Mouse (Mus musculus) cerebellum, adult 18-20 months (tissue): ENCODE results near the gene Trp63.
"Not testable (repeated sequence)": the region's sequence is repeated elsewhere in the genome, so short reads cannot be mapped to it uniquely, and the experiment has no call there.

Experiments
- DNase-seq, 2 experiments: peaks; one replicate each; pipeline ENCODE4 v3.0.0; 2021

Trp63 gene

DNA sequence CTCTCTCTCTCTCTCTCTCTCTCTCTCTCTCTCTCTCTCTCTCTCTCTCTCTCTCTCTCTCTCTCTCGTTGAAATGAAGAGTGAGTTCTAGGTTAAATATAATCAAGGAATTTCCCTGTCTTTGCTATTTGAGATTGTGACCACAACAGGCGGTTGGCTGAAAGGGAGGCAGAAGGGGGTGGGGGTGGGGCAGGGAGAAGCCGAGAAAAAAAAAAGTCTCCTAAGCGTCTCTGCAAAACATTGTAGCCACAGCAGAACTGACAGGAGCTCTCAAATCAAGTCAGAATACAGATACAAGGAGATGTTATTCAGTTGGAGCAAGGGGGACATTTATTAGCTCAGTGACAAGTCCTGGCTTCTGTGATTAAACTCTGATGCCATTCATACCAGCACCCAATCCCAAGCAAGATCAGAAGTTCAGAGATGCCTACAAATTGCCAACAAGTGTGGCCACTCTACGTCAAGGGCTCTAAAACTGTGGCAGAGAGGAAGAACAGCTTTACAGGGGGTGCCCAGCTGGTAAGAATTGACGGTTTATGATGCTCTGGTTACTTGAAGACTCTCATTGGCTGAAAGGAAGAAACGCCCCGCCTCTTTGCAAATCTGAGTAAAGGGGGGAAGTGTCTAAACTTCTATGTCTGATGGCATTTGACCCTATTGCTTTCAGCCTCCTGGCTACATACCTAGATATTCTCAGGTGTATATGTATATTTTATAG, at the start of gene Trp63:
TSS of gene Trp63 (plus strand) at position 233 of the 718 bp plus-strand sequence.
- no peak for DNase-seq

DNA sequence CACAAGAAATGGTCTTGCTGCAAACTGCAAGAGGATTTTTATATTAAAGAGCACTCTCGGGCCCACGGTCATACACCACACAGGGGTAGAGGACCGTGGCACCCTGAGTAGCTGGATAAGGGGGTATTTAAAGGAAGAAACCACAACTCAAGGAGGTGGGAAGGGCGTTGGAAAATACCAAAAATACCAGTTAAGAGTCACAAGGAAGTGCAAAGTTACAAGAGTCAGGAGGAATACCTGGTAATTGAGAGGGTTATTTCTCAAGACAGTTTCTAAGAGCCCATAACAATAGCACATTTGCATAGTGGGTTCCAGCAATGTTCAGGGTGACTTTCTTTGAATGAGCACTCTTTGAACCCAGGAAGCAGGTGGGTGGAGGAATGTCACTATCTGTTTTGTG, 38.8 kb upstream of the Trp63 start:
- not testable (repeated sequence) for DNase-seq

- no peak for DNase-seq
Measured at GRCm38 (mm10) chr16:25660510-25661235, 22.9 kb upstream of the Trp63 start.

GRCm38 (mm10) chr16:25663116-25663515, 20.4 kb upstream of the Trp63 start:
- DNase-seq = no peak

DNA sequence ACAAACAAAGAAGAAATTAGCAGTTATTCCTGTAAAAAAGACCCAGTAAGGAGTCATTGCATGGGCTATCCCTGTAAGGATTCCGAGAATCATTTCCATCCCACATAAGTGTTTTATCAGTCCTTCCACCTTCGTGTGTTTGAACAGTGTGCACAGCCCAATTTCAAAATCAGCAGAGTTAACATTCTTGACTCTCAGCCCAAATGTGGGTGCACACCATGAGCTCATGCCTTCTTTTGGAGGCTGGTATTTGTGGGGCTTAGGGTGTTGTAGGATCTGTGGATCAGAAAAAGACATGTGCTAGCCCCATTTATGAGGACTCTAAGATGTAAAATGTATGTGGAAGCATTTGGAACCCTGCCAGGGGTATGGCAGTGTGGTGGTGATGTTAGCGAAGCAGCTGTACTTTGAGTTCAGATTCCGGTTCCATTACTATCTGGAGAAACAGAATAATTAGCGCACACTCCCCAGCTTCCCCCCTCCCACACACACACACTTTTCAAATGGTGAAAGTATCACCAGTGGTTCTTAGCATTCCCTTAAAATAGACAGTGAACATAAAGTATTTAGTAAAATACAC, 9.6 kb upstream of the Trp63 start:
- DNase-seq = no peak

- no peak for DNase-seq
Measured at GRCm38 (mm10) chr16:25680369-25680768, 3.2 kb upstream of the Trp63 start.

DNA sequence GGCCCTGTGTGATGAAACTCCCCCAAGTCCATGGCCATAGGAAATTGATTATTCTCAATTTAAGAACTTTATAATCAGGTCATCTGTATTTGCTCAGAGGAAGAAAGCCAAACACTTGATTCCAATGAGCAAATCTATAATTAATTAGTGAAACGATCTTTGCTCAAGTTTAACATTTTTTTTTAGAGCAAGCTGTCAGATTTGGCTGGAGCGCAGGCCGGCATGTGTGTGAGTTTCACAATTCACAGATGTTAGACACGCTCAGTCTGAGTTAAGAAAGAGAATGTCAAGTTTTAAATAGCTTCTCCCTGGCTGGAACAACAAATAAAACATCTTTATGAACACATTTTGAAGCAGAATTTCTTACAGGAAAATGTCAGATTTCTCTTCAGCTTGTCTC, 1.0 kb upstream of the Trp63 start:
- DNase-seq = no peak

DNA sequence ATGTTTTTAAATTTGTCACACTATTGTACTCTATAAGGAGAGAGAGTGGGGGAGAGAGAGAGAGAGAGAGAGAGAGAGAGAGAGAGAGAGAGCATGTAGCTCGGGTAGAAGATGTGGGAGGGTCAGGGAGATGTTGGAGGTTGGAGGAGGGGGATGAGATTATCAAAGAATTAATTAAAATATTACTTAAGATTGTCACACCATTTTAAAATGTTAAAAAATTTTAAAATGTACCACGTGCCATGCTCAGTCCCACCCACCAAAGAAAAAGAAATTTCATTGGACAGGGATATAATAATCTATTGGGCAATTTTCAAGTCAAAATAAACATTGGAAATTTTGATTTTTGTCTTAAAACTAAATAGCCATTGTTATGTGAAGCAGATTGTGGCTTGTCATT, 1.0 kb downstream of the Trp63 start:
- DNase-seq = no peak

- DNase-seq = no peak
Measured at GRCm38 (mm10) chr16:25690612-25691011, 7.0 kb downstream of the Trp63 start.

GRCm38 (mm10) chr16:25701252-25701651, 17.7 kb downstream of the Trp63 start:
- no peak for DNase-seq

GRCm38 (mm10) chr16:25706260-25706659, 22.7 kb downstream of the Trp63 start:
- DNase-seq = no peak

DNA sequence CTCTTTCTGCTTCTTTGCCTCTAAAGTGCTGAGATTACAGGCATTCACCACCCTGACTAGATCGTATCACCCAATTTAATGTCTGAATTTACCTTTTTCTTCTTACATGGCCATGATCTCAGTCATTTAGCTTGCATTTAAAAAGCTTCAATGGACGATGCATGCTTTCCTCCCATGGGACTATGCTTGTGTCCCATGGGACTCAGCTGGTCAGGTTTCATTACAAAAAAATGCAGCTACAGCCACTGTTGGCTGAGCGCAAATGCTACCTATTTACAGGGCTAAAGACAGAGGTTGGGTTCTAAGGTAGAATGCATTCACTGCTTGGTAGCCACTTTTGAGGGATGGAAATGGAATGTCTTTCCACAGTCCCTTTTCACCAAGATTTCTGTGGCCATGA, 32.2 kb downstream of the Trp63 start:
- DNase-seq = no peak

- DNase-seq = no peak
Measured at GRCm38 (mm10) chr16:25723131-25723530, 39.6 kb downstream of the Trp63 start.

GRCm38 (mm10) chr16:25727001-25727400, 43.4 kb downstream of the Trp63 start:
- no peak for DNase-seq

DNA sequence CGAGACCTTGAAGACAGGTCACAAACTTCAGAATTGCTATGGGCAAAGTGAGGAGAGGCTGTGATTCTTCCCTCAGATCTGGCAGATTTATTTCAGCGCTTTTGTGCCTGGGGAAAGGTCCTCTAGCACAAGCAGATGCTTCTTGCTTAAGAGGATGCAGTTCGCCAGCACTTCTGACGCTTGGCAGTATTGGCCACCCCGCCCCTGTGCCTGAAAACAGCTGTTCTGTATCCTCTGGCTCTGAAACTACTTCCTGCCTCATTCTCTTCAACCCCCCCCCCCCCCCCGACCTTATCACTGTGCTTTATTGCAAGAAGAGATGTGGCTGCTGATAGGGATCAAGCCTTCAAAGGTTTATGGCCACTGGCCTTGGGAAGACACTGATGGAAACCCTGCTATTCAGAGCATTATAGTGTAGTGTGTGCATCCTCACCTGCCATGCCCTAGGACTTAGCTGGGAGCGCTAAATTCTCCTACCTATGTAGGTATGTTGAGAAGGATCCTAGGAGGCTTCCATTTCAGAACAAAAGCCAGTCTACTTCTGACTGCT, 44.5 kb downstream of the Trp63 start:
- no peak for DNase-seq

DNA sequence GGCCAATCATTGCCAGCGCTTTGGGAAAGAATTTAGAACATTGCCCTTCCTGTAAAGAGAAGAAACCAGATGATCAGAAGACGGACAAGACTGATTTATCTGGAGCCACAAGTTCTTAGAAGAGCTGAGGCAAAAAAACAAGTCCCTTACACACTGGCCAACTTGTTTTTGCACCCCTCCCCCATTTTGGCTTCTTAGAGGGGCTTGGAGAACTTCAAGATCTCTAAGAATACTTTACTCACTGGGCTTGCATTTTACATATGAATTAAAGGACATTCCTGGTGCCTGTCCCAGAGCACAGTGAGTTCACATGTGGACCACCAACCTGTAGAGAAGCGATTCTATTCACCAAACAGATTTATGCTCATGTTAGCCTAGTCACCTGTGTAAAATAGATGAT, 53.3 kb downstream of the Trp63 start:
- no peak for DNase-seq

GRCm38 (mm10) chr16:25737623-25738050, 54.1 kb downstream of the Trp63 start:
- DNase-seq = no peak

GRCm38 (mm10) chr16:25746807-25747206, 63.2 kb downstream of the Trp63 start:
- no peak for DNase-seq

DNA sequence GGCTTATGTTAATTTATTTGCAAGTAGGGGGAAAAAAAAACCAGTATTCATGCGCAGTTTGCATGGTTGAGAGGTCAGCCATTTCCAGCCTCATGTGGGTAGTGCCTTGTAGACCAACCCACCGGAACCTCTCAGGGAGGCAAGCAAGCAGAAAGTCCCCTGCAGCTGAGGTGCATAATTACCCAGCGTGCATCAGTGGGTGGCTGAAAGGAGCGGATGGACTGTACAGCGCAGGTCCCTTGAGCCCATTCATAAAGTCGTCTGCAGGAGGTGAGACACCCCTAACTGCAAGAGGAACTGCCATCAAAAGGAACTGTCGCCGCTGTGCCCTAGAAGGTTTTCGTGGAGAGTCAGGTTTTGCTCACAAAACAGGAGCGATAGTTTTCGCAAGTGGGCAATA, 68.3 kb downstream of the Trp63 start:
- DNase-seq = no peak

GRCm38 (mm10) chr16:25758108-25758507, 74.5 kb downstream of the Trp63 start:
- no peak for DNase-seq

DNA sequence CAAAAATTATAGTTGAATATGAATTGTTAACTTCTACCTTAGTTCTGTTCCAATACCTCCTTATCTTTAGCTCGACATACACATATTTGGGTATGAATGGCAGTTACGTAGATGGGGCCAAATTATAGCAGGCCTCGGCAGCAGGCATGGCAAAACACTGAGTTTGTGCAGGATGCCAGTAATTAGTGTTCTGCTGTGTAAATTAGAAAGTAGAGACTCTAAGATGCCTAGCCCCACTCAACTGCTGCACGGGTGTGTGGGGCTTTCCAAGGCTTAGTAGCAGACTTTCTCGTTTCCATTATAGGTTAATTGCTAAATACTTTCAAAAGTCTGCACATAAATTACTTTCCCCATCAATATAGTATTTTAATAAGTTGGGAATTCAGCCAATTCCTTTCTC, 82.0 kb downstream of the Trp63 start:
- DNase-seq = no peak

DNA sequence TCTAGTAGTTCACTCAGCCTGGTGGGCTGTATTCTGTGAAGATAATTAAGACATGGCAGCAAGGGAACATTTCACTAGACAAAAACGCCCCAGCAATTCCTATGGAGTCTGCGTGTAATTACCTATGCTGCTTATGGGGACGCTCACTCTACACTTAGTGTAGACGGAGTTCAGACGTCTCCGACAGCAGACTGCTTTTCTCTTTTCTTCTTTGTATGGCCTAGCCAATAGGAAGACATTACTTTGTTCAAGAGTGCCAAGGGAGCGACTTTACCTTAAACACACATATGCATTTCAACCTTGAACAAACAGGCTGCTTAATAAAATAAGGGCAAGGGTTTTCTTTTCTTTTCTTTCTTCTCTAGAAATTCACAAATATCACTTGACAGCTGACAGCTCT, 91.0 kb downstream of the Trp63 start:
- DNase-seq = no peak

DNA sequence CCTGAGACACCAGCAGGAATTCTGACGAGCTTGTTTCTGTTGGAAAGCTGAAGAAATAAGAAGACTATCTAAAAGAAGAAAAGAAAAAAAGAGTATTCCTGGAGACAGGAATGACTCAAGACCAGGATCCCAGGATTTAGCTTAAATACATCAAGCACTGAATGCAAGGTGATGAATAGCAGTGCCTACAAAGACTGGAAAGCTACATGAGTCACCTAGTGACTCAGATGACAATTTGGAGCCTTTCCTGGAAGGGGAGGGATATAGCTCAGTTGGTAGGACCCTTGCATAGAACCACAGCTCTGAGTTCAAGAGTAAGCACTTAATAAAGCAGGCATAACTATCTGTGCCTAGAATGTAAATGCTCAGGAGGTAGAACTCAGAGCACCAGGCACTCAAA, 93.9 kb downstream of the Trp63 start:
- DNase-seq = no peak

GRCm38 (mm10) chr16:25779964-25780363, 96.4 kb downstream of the Trp63 start:
- no peak for DNase-seq
